Mouse (Mus musculus) MEL (cell line): ENCODE measurements around the gene Xbp1. TPM values are rescaled to one million over a fixed set of nuclear protein-coding genes. Genes with fewer than 3 reads are reported as not detected.

ENCODE experiments used
- DNase-seq: peaks from one replicate; pipeline ENCODE4 v3.0.0; 2011; ENCODE audit warnings: low read depth, low spot score
- H3K27ac ChIP-seq: 2 replicates; pipeline ENCODE4 v1.5.1; 2012; ENCODE audit warnings: low read depth, mild to moderate bottlenecking, control low read depth, low read length, moderate library complexity; ENCODE audit not compliant: control insufficient read depth
- H3K27me3 ChIP-seq, 2 experiments: fragments of 150-350 bp in 1 of 2; sonication (generic) in 1 of 2; 2 replicates each; pipeline ENCODE4 v1.6.1; 2012; ENCODE audit warnings: low read length in 2 of 2, mild to moderate bottlenecking in 2 of 2, improper control_type of control experiment in 1 of 2, moderate library complexity in 1 of 2; ENCODE audit not compliant: insufficient read depth in 2 of 2, control insufficient read depth in 1 of 2
- H3K36me3 ChIP-seq, 2 experiments: 2 replicates each; pipeline ENCODE4 v1.6.1; 2012 to 2014; ENCODE audit warnings: low read length in 2 of 2, improper control_type of control experiment in 1 of 2, inconsistent platforms in 1 of 2, mild to moderate bottlenecking in 1 of 2; ENCODE audit not compliant: insufficient read depth in 2 of 2, control insufficient read depth in 1 of 2
- H3K4me1 ChIP-seq, 2 experiments: fragments of 150-350 bp in 1 of 2; sonication (generic) in 1 of 2; 2 replicates each; pipeline ENCODE4 v1.6.1; 2012; ENCODE audit warnings: low read length in 2 of 2, improper control_type of control experiment in 1 of 2, mild to moderate bottlenecking in 1 of 2; ENCODE audit not compliant: insufficient read depth in 2 of 2, control insufficient read depth in 1 of 2
- H3K4me3 ChIP-seq, 2 experiments: fragments of 150-350 bp in 1 of 2; sonication (generic) in 1 of 2; 2 replicates each; pipeline ENCODE4 v1.5.1; 2012; ENCODE audit warnings: low read depth in 2 of 2, low read length in 2 of 2, mild to moderate bottlenecking in 2 of 2, moderate library complexity in 2 of 2, control low read depth in 1 of 2, improper control_type of control experiment in 1 of 2; ENCODE audit not compliant: control insufficient read depth in 1 of 2, insufficient read depth in 1 of 2
- H3K79me2 ChIP-seq: 2 replicates; pipeline ENCODE4 v1.6.1; 2012; ENCODE audit warnings: mild to moderate bottlenecking, low read length, moderate library complexity; ENCODE audit not compliant: control insufficient read depth, poor library complexity, insufficient read depth
- H3K9ac ChIP-seq: 2 replicates; pipeline ENCODE4 v1.6.1; 2012; ENCODE audit warnings: low read depth, mild to moderate bottlenecking, control low read depth, low read length, moderate library complexity; ENCODE audit not compliant: control insufficient read depth, poor library complexity, severe bottlenecking
- H3K9me3 ChIP-seq: fragments of 150-350 bp; sonication (generic); replicated peaks from 2 replicates; pipeline ENCODE4 v1.6.1; 2012; ENCODE audit warnings: mild to moderate bottlenecking, low read length, improper control_type of control experiment, moderate library complexity; ENCODE audit not compliant: insufficient read depth
- E2F4 ChIP-seq: IDR thresholded peaks from 2 replicates; pipeline ENCODE4 v1.6.1; 2011; ENCODE audit warnings: low read depth, low read length, improper control_type of control experiment, borderline replicate concordance
- MAFK ChIP-seq: IDR thresholded peaks from 2 replicates; pipeline ENCODE4 v1.6.1; 2011; ENCODE audit warnings: low read depth, mild to moderate bottlenecking, low read length, improper control_type of control experiment, borderline replicate concordance
- MXI1 ChIP-seq: IDR thresholded peaks from 2 replicates; pipeline ENCODE4 v1.6.1; 2011; ENCODE audit warnings: mild to moderate bottlenecking, low read depth, low read length, improper control_type of control experiment
- NRF1 ChIP-seq: IDR thresholded peaks from 2 replicates; pipeline ENCODE4 v1.6.1; 2014; ENCODE audit warnings: low read depth, mild to moderate bottlenecking, inconsistent platforms, low read length, improper control_type of control experiment, moderate library complexity; ENCODE audit not compliant: poor library complexity, insufficient read depth, severe bottlenecking
- POLR2A ChIP-seq, 2 experiments: IDR thresholded peaks; 2 replicates each; pipeline ENCODE4 v1.6.1; 2011 to 2012; ENCODE audit warnings: low read length in 2 of 2, mild to moderate bottlenecking in 2 of 2, control low read depth in 1 of 2, improper control_type of control experiment in 1 of 2, low read depth in 1 of 2, moderate library complexity in 1 of 2; ENCODE audit not compliant: control insufficient read depth in 1 of 2, insufficient read depth in 1 of 2, poor library complexity in 1 of 2
- POLR2AphosphoS2 ChIP-seq: IDR thresholded peaks from 2 replicates; pipeline ENCODE4 v1.6.1; 2011; ENCODE audit warnings: low read length, improper control_type of control experiment
- SIN3A ChIP-seq: IDR thresholded peaks from 2 replicates; pipeline ENCODE4 v1.6.1; 2012; ENCODE audit warnings: low read length, improper control_type of control experiment, inconsistent platforms
- SMC3 ChIP-seq: IDR thresholded peaks from 2 replicates; pipeline ENCODE4 v1.6.1; 2011; ENCODE audit warnings: low read depth, low read length, improper control_type of control experiment
- TCF12 ChIP-seq: IDR thresholded peaks from 2 replicates; pipeline ENCODE4 v1.6.1; 2014; ENCODE audit warnings: low read depth, mild to moderate bottlenecking, inconsistent platforms, low read length, improper control_type of control experiment, moderate library complexity
- ZC3H11A ChIP-seq: IDR thresholded peaks from 2 replicates; pipeline ENCODE4 v1.6.1; 2012; ENCODE audit warnings: low read depth, mild to moderate bottlenecking, inconsistent platforms, low read length, improper control_type of control experiment
- ZKSCAN1 ChIP-seq: IDR thresholded peaks from 2 replicates; pipeline ENCODE4 v1.6.1; 2012; ENCODE audit warnings: low read depth, mild to moderate bottlenecking, inconsistent platforms, low read length, improper control_type of control experiment, moderate library complexity
- ZMIZ1 ChIP-seq: IDR thresholded peaks from 2 replicates; pipeline ENCODE4 v1.6.1; 2012; ENCODE audit warnings: low read depth, mild to moderate bottlenecking, inconsistent platforms, low read length, improper control_type of control experiment, moderate library complexity
- polyA plus RNA-seq, 2 experiments: library from polyadenylated mRNA; stranded (reverse) in 1 of 2; unstranded in 1 of 2; fragments of >175 nt in 1 of 2; fragments of >200 nt in 1 of 2; gene quantifications; 2 replicates each; pipeline versions ENCODE4 v1.2.1 to v1.2.4; 2012; ENCODE audit warnings: low replicate concordance in 2 of 2, low read depth in 1 of 2; ENCODE audit not compliant: insufficient read length in 2 of 2, insufficient read depth in 1 of 2, missing spikeins in 1 of 2
- total RNA-seq: library from RNA; depleted of rRNA; stranded (reverse); fragments of 300-350 nt; gene quantifications from 2 replicates; pipeline ENCODE4 v1.2.3, GENCODE M21; 2012

Xbp1 gene
- total and polyA plus RNA-seq, 3 experiments, result 81.8 to 101 TPM; not detected in 1

GRCm38 (mm10) chr11:5521516-5522291, 1.2 kb downstream of the Xbp1 start (continued):
- peak; percentile 18; the same call in 1 of the 2 replicates for TF ChIP-seq TCF12
- TF ChIP-seq SIN3A, result peak; percentile 93
- no peak for TF ChIP-seq ZC3H11A
- TF ChIP-seq MXI1, result peak; percentile 46
- TF ChIP-seq E2F4, result no peak

DNA sequence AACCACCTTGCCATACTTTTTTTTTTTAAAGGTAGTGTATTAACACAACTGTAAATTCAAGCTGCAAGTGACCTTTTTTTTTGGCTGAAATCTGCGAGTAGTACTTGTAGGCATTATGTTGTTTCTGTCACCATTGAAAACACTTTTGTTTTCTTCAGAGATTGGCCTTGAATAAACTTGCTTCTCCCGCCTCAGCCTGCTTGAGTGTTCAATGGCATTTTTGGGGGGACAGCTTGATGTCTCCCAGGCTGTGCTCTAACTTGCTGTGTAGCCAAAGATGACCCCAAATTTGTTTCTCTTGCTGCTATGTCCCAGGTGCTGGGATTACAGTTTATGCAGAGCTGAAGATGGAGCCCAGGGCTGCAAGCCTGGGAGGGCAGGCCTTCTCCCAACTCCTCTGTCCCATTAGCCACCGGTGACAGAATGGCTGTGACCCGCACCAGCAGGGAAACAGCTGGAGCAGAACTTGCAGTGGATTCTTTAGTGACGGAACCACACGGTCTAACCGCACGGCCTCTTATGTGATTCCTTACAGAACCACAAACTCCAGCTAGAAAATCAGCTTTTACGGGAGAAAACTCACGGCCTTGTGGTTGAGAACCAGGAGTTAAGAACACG, 2.4 kb downstream of the Xbp1 start:
- peaks cover 26 to 38% of the 10 kb centered on the region in 2 experiments for H3K36me3 ChIP-seq
- no peak for DNase-seq
- H3K9me3 ChIP-seq, result no peaks in the 10 kb centered on the region
- H3K27me3 ChIP-seq, result no peaks in the 10 kb centered on the region
- TF ChIP-seq ZKSCAN1 (no peak), POLR2A (IDR thresholded peaks at IDR 0.05; ENCODE audit: control insufficient read depth in 1 of 2, insufficient read depth in 1 of 2, low read depth in 1 of 2, low read length in 2 of 2, poor library complexity in 1 of 2) (0 out of 4 replicates have a peak, but pooled peaks of 1 of the 2 experiments have one; percentile 28)
- H3K4me3 ChIP-seq, result peak overlapping the region in 1 of 2 experiments; percentile 98; a peak in 2 of 4 replicates
- peaks cover 7 to 14% of the 10 kb centered on the region in 2 experiments; a peak in 3 of 4 replicates for H3K4me1 ChIP-seq
- no peak overlapping the region for H3K27ac ChIP-seq
- H3K9ac ChIP-seq, result peak overlapping the region; percentile 43
- H3K79me2 ChIP-seq, result peaks cover 33% of the 10 kb centered on the region

DNA sequence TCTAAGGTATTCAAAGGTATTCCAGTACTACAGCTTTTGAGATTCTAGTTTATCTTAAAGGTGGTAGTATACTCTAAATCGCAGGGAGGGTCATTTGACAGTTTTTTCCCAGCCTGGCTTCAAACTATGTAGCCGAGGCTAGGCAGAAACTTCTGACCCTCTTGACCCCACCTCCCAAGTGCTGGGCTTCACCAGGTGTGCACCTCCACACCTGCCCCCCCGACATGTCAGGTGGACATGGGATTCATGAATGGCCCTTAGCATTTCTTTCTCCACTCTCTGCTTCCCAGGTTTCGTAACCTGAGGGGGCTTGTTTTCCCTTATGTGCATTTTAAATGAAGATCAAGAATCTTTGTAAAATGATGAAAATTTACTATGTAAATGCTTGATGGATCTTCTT, 5.0 kb downstream of the Xbp1 start:
- H3K27ac ChIP-seq, result no peak overlapping the region
- TF ChIP-seq POLR2AphosphoS2 (0 out of 2 replicates have a peak, but pooled peaks have one; percentile 6), SMC3 (peak; percentile 18; the same call in 1 of the 2 replicates), ZMIZ1 (peak; percentile 62), NRF1 (no peak), MAFK (no peak)
- DNase-seq, result no peak
- no peaks in the 10 kb centered on the region for H3K27me3 ChIP-seq
- no peaks in the 10 kb centered on the region for H3K9me3 ChIP-seq
- no peak overlapping the region for H3K9ac ChIP-seq
- peaks cover 33% of the 10 kb centered on the region for H3K79me2 ChIP-seq
- H3K4me3 ChIP-seq, result no peak overlapping the region
- H3K4me1 ChIP-seq, result peaks cover 6 to 14% of the 10 kb centered on the region in 2 experiments; a peak in 2 of 4 replicates
- H3K36me3 ChIP-seq, result peaks cover 29 to 44% of the 10 kb centered on the region in 2 experiments
